Mouse (Mus musculus): ENCODE data around the gene Stra6.

Gene Stra6

GRCm38 (mm10) chr9:58092581-58093269 is 29.1 kb downstream of the Stra6 start:
- no peak for DNase-seq (ENCODE audit: low read depth in 1 of 2, low spot score in 2 of 2)

- DNase-seq (ENCODE audit: low read depth in 1 of 2, low spot score in 2 of 2), result no peak
Observed at GRCm38 (mm10) chr9:58093776-58094175, 30.2 kb downstream of the Stra6 start.

GRCm38 (mm10) chr9:58095977-58096376 is 32.4 kb downstream of the Stra6 start:
- DNase-seq (ENCODE audit: low read depth in 1 of 2, low spot score in 2 of 2), result no peak

- no peak for DNase-seq (ENCODE audit: low read depth in 1 of 2, low spot score in 2 of 2)
Observed at GRCm38 (mm10) chr9:58096629-58097301, 33.2 kb downstream of the Stra6 start.

DNA sequence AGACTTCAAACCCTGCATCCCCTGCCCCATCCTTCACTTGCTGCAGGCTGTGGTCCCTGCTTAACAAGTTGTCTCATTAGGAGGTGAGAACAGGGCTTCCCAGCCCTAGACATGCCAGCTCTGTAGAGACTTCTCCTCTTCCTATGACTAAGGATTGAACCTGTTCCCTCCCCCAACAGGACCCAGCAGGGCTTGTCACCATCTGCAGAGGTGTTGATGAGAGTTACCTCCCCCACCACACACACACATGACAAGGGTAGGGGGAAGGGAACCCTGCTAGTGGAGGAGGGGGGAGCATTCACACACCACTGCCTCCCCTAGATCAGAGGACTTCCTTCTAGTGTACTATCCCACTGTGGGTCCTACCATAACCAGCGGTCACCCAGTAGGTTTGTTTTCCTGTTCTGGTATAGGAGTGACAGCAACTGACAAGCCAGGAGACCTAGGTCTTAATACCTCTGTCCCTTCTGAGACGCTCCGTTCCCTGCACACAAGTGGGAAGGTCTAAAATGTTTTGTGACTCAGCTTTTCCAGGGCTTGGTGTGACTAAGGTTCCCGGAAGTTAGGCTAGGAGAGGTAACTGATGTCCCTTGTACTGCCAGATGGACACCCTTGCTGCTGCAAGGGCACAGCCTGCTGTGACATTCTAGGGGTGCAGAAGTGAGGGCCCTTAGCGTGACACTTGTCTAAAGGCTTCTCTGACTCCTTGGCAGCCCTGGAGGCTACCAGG is 36.4 kb downstream of the Stra6 start:
- DNase-seq (ENCODE audit: low read depth in 1 of 2, low spot score in 2 of 2), result no peak

GRCm38 (mm10) chr9:58102013-58102412 is 38.4 kb downstream of the Stra6 start:
- DNase-seq (ENCODE audit: low read depth in 1 of 2, low spot score in 2 of 2), result no peak

DNA sequence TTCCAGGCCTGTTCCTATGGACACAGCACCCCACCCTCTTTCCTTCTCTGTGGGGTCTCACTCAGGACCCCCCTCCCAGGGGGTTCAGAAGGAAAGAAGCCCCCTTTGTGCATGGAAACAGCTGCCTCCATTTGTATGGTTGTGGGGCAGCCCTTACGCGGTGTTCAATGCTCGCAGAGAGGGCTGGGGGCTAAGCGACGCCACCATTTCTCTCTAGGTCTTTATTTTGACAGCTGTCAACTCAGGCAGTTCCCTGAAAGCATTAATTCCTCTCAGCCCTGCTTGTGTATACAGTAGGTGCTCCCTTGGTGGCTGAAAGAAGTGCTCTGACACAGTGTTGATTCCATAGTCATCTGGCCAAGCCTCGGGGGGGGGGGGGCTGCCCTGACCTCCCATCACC is 40.1 kb downstream of the Stra6 start:
- DNase-seq (ENCODE audit: low read depth in 1 of 2, low spot score in 2 of 2), result no peak

DNA sequence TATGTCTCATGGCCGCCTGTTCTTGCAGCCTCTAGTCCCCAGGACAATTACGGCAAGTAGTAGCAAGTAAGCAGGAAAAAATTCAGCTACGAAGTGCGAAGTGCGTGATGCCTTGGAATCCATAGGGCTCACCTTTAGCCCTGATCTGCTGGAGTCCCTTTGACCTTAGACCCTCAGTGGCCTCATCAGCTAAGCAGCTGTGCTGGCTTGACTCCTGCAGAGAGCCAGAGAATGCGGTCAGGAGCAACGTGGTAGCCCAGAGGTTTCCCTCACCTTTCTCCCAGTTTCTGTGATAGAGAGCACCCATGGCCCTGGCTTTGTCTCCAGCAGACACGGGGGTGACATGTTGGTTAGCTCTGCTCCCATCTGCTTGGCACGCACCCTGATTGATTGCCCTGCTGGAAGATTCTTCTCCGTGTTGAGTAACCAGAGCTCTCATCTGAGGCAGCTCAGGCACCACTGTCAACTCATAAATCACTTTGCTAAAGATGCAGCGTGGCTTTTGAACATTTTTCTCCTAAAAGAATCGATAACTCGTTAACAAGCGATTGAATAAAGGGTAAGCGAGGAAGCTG is 42.1 kb downstream of the Stra6 start:
- no peak for DNase-seq (ENCODE audit: low read depth in 1 of 2, low spot score in 2 of 2)

DNA sequence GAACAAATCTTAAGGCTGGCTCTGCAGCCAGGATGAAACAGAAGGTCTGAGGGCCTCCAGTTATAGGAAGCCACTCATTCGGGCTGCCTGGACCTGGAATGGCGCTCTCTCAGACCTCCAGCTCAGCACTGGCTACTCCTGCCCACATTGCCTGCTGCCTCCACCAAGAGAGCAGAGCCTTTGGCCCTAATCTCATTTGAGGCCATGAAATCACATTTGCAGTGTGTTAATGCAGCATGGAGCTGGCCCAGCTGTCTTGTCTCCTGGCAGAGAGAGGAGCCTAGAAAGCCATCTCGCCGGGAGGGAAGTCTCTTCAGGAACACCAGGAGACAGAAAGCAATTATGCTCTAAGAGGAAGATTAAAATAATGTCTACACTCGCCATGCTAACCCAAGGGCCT is 43.9 kb downstream of the Stra6 start:
- no peak for DNase-seq (ENCODE audit: low read depth in 1 of 2, low spot score in 2 of 2)

- no peak for DNase-seq (ENCODE audit: low read depth in 1 of 2, low spot score in 2 of 2)
Observed at GRCm38 (mm10) chr9:58110787-58111186, 47.2 kb downstream of the Stra6 start.

GRCm38 (mm10) chr9:58111431-58111830 is 47.8 kb downstream of the Stra6 start:
- no peak for DNase-seq (ENCODE audit: low read depth in 1 of 2, low spot score in 2 of 2)

GRCm38 (mm10) chr9:58112321-58112751 is 48.7 kb downstream of the Stra6 start:
- DNase-seq (ENCODE audit: low read depth in 1 of 2, low spot score in 2 of 2), result no peak

DNA sequence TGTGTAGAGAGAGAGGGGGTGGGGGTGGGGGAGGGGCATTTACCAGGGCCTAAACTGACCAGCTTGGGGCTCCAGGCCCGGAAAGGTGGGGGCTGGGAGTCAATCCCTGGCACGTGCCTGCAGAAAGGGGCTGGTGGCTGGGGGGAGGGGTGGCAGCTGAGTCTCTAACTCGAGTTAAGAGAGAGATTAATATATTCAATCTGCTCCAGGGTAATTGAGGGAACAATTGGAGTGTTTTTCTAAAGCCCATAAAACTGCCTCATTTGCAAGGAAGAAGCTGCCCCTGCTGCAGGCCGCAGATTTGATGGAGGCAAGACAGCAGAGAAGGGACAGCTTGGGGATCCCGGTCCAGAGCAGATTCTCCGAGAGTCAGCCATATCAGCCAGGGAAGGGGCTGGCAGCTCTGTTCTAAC is 49.3 kb downstream of the Stra6 start:
- DNase-seq (ENCODE audit: low read depth in 1 of 2, low spot score in 2 of 2), result no peak

GRCm38 (mm10) chr9:58113279-58113884 is 49.8 kb downstream of the Stra6 start:
- DNase-seq (ENCODE audit: low read depth in 1 of 2, low spot score in 2 of 2), result no peak

- no peak for DNase-seq (ENCODE audit: low read depth in 1 of 2, low spot score in 2 of 2)
Observed at GRCm38 (mm10) chr9:58114019-58114418, 50.4 kb downstream of the Stra6 start.

- DNase-seq (ENCODE audit: low read depth in 1 of 2, low spot score in 2 of 2), result no peak
Observed at GRCm38 (mm10) chr9:58115297-58115925, 51.8 kb downstream of the Stra6 start.

DNA sequence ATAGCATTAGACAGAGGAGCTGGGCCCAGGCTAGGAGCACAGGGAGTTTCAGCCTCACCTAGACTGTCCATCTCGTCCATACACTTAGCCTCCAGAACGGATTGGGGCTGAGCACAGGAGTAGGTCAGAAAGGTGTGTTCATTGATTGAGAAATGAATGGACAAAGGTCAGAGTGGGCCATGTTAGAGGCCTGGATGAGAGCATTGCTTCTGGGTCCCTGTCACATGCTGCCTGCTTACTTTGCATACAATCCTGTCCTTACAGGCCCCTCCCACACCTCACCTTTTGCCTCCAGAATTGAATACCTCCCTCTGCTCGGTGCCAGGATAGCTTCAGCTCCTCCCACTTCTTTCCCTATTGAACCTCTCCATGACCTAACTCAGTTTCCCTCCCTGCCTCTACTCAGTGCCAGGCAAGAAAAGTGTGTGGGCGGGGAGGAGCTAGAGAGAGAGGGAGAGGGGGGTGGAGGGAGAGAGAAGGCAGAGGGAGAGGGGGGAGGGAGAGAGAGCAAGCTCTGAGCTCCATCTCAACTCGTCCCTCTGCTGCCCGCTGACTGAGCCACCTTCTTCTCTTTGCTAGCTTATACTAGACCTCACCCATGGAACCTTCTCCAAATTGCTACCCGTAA is 52.5 kb downstream of the Stra6 start:
- no peak for DNase-seq (ENCODE audit: low read depth in 1 of 2, low spot score in 2 of 2)

DNA sequence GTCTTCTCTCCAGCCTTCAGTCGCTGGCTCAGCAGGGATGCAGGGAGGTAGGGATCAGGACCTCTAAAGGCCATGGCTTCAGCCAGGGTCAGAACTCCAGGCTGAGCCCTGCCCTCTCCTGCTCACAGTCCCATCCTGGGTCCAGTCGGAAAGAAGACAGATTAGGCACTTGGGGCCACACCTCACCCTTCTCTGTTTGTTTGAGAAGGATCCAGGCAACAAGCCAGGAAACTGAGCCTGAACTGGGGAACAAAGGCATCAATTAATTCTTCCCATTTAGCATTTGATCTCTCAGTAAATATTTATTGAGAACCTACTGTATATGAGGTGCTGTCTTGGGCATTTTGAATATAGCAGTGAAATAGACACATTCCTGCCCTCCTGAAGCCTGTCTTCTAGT is 55.1 kb downstream of the Stra6 start, which contains the start of gene Ccdc33:
Gene Ccdc33, minus strand, starts transcription at position 153 of the 400 bp plus-strand sequence.
- DNase-seq (ENCODE audit: low read depth in 1 of 2, low spot score in 2 of 2), result no peak

- no peak for DNase-seq (ENCODE audit: low read depth in 1 of 2, low spot score in 2 of 2)
Observed at GRCm38 (mm10) chr9:58125085-58125484, 61.5 kb downstream of the Stra6 start.

DNA sequence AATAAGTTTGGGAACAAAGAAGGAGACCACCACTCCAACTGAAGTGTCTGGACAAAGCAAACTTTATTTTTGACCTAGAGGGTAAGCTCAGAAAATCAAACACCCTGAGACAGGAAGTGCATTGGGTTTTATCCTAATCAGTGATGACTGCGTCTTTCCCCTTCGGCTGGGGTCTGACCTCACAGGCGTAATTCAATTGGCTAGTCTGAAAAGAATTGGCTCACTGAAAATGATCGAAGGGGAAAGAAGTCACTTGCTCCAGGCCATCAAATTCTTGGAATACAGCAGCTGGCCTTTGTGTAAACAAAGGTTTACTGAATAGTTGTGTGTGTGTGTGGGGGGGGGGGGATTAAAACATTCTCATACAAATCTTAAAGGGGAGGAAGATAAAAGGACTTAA is 62.2 kb downstream of the Stra6 start:
- no peak for DNase-seq (ENCODE audit: low read depth in 1 of 2, low spot score in 2 of 2)
